Mouse (Mus musculus) lung, postnatal 25 days (tissue): ENCODE results near the gene Maco1.

Source experiments
- DNase-seq: peaks from one replicate; pipeline ENCODE4 v3.0.0; 2022; ENCODE audit warnings: low spot score

Gene Maco1

DNA sequence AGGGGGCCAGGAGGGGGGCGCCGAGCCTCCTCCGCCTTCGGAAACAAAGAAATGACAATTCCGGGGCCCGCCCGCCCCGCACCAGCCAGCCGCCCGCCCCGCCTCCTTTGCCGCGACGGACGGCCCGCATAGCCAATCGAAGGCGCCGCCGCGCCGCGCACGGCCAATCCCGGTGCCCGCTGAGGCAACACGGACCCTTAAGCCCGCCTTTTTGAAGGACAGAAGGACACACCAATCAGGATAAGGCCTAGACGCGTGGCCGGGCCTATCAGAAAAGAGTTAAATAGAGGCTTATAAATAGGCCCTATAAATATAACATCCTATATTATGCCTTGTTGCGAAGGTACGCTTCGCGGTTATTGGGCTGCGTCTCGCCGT lies at the start of gene Maco1:
Gene Maco1, minus strand, starts transcription at position 87 of the 378 bp plus-strand sequence.
- DNase-seq = peak; percentile 99

GRCm38 (mm10) chr4:134901126-134901525 lies 48.0 kb upstream of the Maco1 start:
- no peak for DNase-seq

DNA sequence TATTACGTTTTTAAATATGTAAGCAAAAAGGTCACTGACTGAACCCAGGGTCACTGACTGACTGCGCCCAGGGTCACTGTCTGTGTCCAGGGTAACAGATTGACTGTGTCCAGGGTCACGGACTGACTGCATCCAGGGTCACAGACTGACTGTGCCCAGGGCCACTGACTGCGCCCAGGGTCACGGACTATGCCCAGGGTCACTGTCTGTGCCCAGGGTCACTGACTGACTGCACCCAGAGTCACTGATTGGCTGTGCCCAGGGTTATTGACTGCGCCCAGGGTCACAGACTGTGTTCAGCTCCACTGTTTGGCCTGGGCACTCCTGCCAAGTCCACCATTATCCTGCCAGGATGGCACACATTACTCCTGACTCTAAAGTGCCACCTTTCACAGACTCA lies 44.1 kb upstream of the Maco1 start:
- no peak for DNase-seq

- DNase-seq = peak; percentile 75
Observed at GRCm38 (mm10) chr4:134892096-134892495, 39.0 kb upstream of the Maco1 start.

GRCm38 (mm10) chr4:134884364-134884763 lies 31.2 kb upstream of the Maco1 start:
- DNase-seq = no peak

DNA sequence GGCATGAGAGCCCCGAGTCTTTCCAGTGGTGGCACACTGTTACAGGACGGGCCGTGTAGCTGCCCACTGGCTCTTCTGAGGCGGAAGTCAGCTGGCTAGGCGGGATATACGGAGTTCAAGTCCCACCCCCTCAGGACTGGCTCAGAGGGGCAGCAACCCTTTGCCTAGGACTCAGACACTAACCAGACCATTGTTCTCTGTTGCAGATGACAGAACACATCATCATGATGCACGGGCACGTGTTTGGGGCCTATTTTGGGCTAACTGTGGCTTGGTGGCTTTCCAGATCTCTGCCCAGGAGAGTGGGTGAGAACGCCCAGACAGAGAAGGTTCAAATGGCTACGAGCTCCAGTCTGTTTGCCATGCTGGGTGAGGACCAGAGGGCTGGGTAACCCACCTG lies 30.7 kb upstream of the Maco1 start:
- no peak for DNase-seq

GRCm38 (mm10) chr4:134883266-134883665 lies 30.1 kb upstream of the Maco1 start:
- peak; percentile 13 for DNase-seq

DNA sequence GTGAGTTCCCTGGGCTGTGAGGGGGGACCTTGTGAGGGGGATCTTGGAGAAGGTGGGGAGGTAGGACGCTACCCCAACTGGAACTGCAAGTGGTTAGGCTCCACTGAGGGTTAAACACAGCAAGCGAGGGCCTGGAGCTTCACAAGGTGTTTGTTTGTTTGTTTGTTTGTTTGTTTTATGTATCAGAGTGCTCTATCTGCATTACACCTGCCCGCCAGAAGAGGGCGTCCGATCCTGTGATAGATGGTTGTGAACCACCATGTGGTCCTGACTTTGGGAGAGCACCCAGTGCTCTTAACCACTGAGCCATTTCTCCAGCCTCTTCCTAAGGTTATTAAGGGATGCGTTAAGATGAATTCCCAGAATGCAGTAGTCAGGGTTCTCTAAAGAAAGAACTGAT lies 26.9 kb upstream of the Maco1 start:
- DNase-seq = no peak

- peak; percentile 76 for DNase-seq
Observed at GRCm38 (mm10) chr4:134879410-134879981, 26.4 kb upstream of the Maco1 start.

DNA sequence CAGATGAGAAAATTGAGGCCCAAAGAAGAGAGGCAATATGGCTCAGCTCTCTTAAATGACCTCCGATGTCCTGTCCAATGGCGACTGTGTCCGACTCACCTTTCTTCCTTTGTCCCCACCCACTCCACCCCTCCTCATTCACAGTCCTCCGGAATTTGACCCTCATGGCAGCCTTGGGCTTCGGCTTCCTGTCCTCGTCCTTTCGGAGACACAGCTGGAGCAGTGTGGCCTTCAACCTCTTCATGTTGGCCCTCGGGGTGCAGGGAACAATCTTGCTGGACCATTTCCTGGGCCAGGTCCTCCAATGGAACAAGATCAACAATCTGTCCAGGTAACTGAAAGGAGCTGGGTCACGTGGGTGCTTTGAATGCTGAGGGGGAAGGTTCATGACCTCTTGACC lies 23.0 kb upstream of the Maco1 start:
- no peak for DNase-seq

DNA sequence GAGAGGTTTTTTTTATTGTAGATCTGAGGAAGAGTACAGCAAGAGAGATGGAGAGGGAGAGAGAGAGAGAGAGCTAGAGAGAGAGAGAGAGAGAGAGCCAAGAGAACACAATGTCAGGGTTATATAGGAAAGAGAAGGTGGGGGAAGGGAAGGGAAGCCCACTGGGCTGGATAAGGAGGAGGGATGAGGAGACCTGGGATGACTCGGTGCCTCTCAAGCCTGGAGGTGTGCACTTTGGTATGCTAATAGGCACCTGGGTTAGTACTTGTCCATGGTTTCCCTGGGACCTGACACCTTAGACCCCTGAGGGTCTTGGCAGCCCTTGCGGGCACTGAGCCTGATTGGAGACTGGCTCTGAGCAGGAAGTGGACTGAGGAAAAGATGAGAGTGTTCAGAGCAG lies 18.8 kb upstream of the Maco1 start:
- no peak for DNase-seq

DNA sequence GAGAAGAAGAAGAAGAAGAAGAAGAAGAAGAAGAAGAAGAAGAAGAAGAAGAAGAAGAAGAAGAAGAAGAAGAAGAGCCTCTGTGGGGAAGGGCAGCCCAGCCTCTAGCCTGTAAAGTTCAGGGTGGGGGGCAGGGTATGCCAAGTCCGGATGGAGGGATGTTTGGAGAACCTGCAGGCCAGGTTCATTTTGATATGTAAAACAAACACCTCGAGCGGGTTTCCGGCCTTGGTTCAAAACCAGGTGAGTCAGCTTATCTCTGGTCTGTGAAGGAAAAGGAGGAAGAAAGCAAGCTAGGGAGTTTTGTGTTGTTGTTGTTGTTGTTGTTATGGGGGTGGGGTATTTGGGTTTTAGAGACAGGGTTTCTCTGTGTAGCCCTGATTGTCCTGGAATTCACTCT lies 18.3 kb upstream of the Maco1 start:
- DNase-seq = no peak

DNA sequence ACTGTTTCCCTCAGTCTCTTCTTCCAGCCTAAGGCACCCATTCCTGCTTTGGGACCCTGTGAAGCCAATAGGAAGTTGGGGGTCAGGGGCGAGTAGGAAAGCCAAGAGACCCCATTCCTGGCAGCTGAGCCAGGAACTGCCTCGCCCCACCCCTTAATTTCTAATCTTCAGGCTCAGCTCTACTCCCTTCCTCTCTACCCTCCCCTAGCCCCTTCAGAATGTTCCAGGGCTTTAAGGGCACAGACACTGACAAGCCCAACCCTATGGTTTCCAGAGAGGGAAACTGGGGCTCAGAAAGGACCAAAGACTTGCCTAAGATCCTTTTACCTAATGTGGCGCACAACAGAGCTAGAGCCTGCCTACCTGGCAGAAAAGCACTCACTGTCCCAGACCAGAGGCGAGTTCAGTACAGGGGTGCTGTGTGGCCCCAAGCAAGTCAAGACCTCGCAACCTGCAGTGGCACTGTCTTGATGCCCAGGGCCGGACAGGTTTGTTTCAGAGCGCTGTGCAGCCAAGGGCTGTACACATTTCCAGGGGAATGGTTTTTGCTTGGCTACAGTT lies 16.8 kb upstream of the Maco1 start:
- DNase-seq = no peak

DNA sequence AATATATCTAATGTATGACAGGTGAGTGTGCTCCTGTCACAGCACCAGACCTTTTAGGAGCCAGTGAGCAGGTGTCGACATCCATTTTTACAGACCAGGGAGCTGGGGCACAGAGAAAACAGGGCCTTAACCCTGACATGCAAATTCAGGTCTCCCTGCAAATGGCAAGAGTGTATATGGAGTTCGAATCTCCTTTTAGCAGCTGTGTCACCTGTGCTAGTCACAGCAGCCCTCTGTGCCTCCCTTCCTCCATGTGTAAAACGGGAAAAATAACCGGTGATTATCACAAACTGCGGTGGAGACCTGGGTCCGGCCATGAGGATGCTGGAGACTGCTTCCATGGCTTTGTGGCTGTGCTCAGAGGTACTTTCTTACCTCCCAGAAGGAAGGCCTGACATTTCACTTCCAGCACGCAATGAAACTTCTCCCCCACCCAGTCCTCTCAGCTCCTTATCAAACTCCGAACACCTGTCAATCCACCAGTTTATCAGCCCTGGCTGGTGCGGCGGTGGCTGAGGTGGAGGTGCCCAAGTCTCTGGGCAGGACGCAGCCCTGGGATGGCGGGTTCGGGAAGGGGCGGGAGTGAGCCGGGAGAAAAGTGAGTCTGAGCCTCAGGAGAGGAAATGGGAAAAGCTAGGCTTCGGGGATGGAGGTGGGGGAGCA lies 16.1 kb upstream of the Maco1 start:
- no peak for DNase-seq

- DNase-seq = no peak
Observed at GRCm38 (mm10) chr4:134868490-134868889, 15.3 kb upstream of the Maco1 start.

GRCm38 (mm10) chr4:134868065-134868464 lies 14.9 kb upstream of the Maco1 start:
- no peak for DNase-seq

DNA sequence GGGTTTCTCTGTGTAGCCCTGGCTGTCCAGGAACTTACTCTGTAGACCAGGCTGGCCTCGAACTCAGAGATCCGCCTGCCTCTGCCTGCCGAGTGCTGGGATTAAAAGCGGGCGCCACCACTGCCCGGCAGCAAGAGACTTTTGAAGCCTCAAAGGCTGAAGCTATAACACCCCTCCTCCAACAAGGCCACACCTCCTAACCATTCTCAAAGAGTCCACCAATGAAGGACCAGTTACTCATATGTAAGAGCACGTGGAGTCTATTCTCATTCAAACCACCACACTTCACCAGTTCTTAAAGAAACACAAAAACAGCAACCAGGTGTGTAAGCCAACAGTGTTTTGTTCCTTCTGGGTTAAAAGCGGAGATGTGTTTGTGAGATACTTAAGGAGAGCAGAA lies 14.5 kb upstream of the Maco1 start:
- no peak for DNase-seq

DNA sequence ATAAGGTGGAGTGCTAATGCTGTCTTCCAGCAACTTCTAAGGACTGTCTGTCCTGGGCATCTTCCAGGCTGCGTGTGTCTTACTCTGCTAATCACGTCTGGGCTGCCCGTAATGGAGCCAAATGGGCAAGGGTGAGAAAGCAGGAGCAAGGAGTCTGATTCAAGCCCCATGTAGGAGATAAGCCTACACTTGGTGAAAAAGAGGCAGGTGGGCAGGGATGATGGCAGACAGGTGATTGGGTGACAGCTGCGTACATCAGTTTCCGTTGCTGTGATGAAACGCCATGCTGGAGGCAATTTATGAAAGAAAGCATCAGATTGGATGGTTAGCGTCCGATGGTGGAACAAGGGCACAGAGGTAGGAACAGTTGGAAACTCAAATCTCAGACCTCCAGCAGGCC lies 14.1 kb upstream of the Maco1 start:
- DNase-seq = no peak

GRCm38 (mm10) chr4:134865789-134866188 lies 12.6 kb upstream of the Maco1 start:
- no peak for DNase-seq

GRCm38 (mm10) chr4:134865340-134865739 lies 12.2 kb upstream of the Maco1 start:
- DNase-seq = no peak

- no peak for DNase-seq
Observed at GRCm38 (mm10) chr4:134863937-134864729, 11.0 kb upstream of the Maco1 start, which contains the start of gene Rhd. Gene Rhd, plus strand, starts transcription at chr4:134864536.

DNA sequence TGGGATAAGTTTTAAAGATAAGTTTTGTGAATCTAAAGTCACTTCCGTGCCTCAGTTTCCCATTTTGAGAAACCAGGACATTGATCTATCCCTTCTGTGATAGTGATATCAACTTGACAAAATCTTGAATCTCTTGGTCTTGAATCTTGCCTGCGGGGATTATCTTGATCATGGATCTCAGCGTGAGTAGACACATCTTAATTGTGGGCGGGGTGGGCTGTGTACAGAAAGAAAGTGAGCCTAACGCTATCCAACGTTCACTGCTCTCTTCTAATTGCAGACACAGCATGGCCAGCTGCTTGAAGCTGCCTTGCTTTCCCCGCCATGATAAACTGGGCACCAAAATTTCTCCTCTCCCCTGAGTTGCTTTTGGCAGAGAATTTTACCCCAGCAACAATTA lies 9.9 kb upstream of the Maco1 start:
- DNase-seq = no peak

GRCm38 (mm10) chr4:134861884-134862283 lies 8.7 kb upstream of the Maco1 start:
- no peak for DNase-seq
